Mouse (Mus musculus) bone marrow macrophage, adult 2 months (primary cell): ENCODE results near the gene Asprv1.

ENCODE experiments used
- CTCF ChIP-seq: IDR thresholded peaks from 2 replicates; pipeline ENCODE4 v1.5.1; 2012; ENCODE audit warnings: low read depth, mild to moderate bottlenecking, low read length, moderate library complexity
- POLR2A ChIP-seq: IDR thresholded peaks from 2 replicates; pipeline ENCODE4 v1.6.1; 2012; ENCODE audit warnings: mild to moderate bottlenecking, low read depth, low read length, borderline replicate concordance

DNA sequence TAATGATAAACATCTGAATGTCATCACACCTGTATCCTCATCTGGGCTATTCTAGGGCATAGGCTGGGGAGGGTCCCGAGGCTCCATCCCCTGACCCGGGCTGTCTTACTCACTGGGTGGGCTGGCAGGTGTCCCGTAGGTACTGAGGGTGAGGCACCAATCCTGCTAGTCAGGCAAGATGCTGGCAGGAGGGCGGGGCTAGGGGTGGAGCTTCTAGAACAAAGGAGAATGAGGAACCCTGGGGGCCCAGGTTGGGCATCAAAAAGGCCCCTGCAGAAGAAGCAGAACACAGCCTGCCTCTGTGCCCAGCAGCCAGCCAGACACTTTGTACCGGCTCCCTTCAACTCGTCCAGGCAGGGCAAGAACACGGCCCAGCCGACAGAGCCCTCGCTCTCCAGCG is at the start of gene Asprv1:
- no peak for TF ChIP-seq CTCF
- TF ChIP-seq POLR2A, result no peak
